Mouse (Mus musculus) heart, postnatal 0 days (tissue): ENCODE data around the gene Kl.

Source experiments
- CTCF ChIP-seq: IDR thresholded peaks from 2 replicates; pipeline ENCODE4 v1.5.1; 2016; ENCODE audit warnings: antibody characterized with exemption, control low read depth, low read depth
- EP300 ChIP-seq: IDR thresholded peaks from 2 replicates; pipeline ENCODE4 v1.6.1; 2016; ENCODE audit warnings: antibody characterized with exemption, low read depth

DNA sequence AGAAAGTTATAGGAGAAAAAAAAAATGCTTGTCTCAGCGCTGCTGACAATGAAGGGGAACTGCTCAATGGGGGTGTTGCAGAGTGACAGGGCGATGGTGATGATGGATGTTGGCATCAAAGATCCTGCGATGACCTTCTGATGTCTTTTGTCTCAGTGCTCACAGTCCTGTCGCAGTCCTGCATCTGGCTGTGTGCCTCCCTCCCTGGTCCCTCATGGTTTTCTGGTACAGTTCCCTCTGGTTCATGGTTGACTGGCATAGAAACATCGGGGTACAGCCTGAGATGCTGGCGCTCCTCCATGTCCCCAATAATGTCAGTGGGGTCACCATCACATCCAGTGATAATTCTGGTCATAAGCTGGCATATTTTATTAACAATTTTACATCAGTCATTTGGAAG is 18.7 kb downstream of the Kl start:
- TF ChIP-seq EP300: no peak
- no peak for TF ChIP-seq CTCF
